Mouse (Mus musculus) cortical plate, adult 2 months (tissue): ENCODE measurements around the gene Acat3. TPM values are rescaled to one million over a fixed set of nuclear protein-coding genes. Genes with fewer than 3 reads are reported as not detected.
"Not testable (repeated sequence)": the region's sequence is repeated elsewhere in the genome, so short reads cannot be mapped to it uniquely, and the experiment has no call there.

Experiments used
- H3K27ac ChIP-seq: fragments of 200-500 bp; 2 replicates; pipeline ENCODE4 v1.5.1; 2012; ENCODE audit warnings: low read length, control low read depth, inconsistent platforms; ENCODE audit not compliant: insufficient read depth
- H3K4me1 ChIP-seq: fragments of 200-500 bp; 2 replicates; pipeline ENCODE4 v1.6.1; 2011; ENCODE audit warnings: low read length; ENCODE audit not compliant: control insufficient read depth, insufficient read depth
- H3K4me3 ChIP-seq: fragments of 200-500 bp; 2 replicates; pipeline ENCODE4 v1.5.1; 2011; ENCODE audit warnings: mild to moderate bottlenecking, low read length, control low read depth; ENCODE audit not compliant: insufficient read depth
- CTCF ChIP-seq: fragments of 200-500 bp; IDR thresholded peaks from 2 replicates; pipeline ENCODE4 v1.5.1; 2011; ENCODE audit warnings: mild to moderate bottlenecking, control low read depth, low read length; ENCODE audit not compliant: insufficient read depth; ENCODE audit errors: extremely low read depth
- POLR2A ChIP-seq: fragments of 200-500 bp; IDR thresholded peaks from 2 replicates; pipeline ENCODE4 v1.6.1; 2011; ENCODE audit warnings: mild to moderate bottlenecking, low read length, control low read depth; ENCODE audit not compliant: insufficient read depth; ENCODE audit errors: extremely low read depth
- polyA plus RNA-seq: library from polyadenylated mRNA; depleted of rRNA; stranded (reverse); fragments of >200 nt; gene quantifications from 2 replicates; pipeline ENCODE4 v1.2.3, GENCODE M21; 2012; rRNA removed

Gene Acat3
- 6.6 and 8.0 TPM in 2 replicates for polyA plus RNA-seq

DNA sequence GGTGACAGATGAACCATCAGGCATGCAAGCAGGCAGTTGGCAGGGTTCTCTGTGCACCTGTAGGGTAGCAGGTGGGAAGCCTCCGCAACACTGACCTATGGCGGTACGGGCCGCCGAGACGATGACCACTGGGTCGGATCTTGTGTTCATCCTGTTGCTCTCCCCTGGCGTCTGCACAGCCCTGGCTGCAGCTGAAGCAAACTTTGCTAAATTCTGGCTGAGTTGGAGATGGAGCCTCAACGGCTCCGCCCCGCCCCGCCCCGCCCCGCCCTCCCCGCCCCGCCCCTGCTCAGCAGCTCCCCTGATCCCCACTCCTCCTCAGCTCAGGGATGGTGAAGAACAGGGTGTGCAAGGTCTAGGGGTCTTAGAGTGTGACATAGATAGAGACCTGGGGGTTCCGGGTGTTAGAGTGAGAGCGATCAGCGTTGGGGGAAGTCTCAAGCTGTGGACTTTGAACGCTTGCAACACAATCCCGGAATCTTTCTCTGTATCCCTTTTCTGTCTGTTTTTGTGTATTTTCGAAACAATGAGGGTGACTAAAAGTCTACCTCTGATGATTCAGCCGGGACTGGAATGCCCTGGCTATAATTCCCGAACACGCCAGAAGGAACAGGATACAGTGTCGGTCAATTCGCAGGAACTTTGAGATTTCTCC lies at the start of gene Acat3:
Gene Acat3, minus strand, starts transcription at position 450 of the 655 bp plus-strand sequence.
- no peak within 1 kb of the TSS for H3K27ac ChIP-seq
- 0 out of 2 replicates have a peak, but pooled peaks cover 1% of the 10 kb centered on the region for H3K4me1 ChIP-seq
- TF ChIP-seq POLR2A, result no peak
- TF ChIP-seq CTCF, result no peak
- H3K4me3 ChIP-seq, result peak within 1 kb of the TSS; percentile 37

DNA sequence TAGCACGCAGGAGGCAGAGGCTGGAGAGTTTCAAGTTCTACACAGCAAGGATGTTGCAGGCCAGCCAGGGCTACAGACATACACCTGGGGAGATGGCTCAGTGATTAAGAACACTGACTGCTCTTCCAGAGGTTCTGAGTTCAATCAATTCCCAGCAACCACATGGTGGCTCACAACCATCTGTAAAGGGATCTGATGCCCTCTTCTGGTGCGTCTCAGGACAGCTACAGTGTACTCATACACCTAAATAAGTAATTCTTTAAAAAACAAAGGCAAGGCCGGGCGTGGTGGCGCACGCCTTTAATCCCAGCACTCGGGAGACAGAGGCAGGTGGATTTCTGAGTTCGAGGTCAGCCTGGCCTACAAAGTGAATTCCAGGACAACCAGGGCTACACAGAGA lies 47.7 kb upstream of the Acat3 start:
- H3K4me3 ChIP-seq, result not testable (repeated sequence)

DNA sequence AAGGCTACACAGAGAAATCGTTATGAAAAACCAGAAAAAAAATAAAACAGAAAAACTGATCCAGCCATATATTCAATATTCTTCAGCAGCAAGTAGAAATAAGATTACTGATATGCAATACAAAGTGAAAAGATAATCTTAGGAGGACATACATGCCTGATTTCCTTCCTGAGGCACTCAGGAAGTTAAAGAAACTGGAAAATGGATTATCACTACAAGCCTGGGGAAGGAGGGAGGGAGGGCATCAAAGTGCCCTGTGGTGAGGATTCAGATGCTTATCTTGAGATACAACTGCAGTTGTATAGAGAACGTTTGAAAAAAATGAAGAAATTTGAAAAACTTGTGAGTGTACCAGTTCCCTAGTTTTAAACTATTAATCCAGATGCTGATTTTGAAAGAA lies 43.6 kb upstream of the Acat3 start:
- H3K4me3 ChIP-seq, result no peak overlapping the region
- TF ChIP-seq POLR2A (no peak), CTCF (no peak)
- no peak overlapping the region for H3K27ac ChIP-seq
- H3K4me1 ChIP-seq, result no peaks in the 10 kb centered on the region

More for the DNA sequence above, 47.7 kb upstream of the Acat3 start:
- H3K27ac ChIP-seq, H3K4me1 ChIP-seq: not testable (repeated sequence)

DNA sequence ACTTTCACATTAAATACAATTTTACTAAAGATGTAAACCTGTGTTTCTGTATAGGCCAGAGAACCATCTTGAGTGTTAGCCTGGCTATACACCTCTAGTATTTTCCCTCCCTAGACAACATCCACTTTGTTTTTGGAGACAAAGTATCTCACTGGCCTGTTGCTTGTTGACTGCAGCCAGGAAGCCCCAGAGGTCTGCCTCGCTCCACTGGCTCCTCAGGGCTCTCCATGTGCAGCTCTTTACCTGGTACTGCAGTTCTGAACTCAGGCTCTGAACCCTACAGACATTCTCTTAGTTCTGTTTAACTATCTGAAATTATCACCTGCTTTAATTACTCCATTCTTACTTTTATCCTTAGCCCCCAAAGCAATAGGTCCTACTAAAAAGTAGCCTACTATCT lies 38.1 kb upstream of the Acat3 start:
- Histone ChIP-seq H3K4me3 (no peak overlapping the region), H3K4me1 (no peaks in the 10 kb centered on the region), H3K27ac (no peak overlapping the region)
- TF ChIP-seq CTCF, result no peak
- TF ChIP-seq POLR2A, result no peak

DNA sequence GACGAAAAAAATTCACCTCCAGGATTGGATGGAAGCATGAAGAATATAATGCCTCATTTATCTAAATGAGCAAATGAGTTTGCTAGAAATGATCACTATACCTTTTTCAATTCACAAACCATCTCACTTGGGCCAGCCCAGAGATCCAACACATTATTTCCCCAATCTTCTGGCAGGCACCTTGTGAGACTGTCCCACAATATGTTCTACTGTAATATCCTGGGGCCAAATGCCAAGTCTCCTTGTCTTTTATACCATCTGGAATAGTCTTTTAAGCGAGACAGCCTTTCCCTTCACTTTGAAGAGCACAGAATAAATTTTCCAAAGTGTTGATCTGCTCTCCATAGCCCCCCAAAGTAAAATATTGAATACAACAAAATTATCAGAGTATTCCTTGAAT lies 33.5 kb upstream of the Acat3 start:
- Histone ChIP-seq H3K27ac (no peak overlapping the region), H3K4me1 (no peaks in the 10 kb centered on the region; the same call in 1 of the 2 replicates), H3K4me3 (no peak overlapping the region)
- TF ChIP-seq POLR2A (no peak), CTCF (no peak)

DNA sequence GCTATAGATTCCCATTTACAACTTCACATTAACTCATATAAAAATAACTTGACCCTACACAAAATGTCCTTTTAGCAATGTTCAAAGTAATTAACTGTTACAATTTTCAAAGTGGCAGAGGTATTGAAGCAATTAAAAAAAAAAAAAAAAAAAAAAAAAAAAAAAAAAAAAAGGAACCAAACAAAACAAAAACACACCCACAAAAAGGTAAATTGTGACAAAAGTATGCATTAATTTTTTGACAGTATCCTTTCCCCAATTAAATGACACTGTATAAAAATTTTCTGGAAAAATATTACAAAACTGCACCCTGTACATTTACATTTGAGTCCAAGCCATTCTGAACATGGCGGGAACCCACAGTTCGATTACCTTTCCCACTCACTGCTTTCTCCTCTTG lies 26.8 kb upstream of the Acat3 start:
- TF ChIP-seq POLR2A, result no peak
- no peak for TF ChIP-seq CTCF
- H3K4me3 ChIP-seq, result no peak overlapping the region
- no peaks in the 10 kb centered on the region; the same call in 1 of the 2 replicates for H3K4me1 ChIP-seq
- no peak overlapping the region for H3K27ac ChIP-seq

DNA sequence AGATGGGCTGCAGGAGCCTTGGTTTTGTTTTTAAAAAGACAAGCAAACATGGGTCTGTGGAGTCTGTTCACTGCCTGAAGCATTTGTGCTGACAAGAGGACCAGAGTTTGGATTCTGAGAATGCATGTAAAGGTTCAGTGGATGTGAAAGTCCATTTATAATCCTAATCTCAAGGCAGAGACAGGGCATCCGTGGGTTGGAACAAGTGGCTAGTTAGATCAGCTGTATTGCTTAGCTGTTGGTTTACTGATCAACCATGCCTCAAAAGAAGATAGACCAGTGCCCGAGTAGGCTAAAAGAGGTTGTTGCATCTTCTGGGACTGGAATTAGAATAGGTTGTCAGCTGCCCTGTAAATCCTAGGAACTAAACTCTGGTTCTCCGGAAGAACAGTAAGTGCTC lies 23.1 kb upstream of the Acat3 start:
- no peak for TF ChIP-seq POLR2A
- TF ChIP-seq CTCF, result no peak
- Histone ChIP-seq H3K4me3 (no peak overlapping the region), H3K27ac (no peak overlapping the region), H3K4me1 (no peaks in the 10 kb centered on the region; the same call in 1 of the 2 replicates)

DNA sequence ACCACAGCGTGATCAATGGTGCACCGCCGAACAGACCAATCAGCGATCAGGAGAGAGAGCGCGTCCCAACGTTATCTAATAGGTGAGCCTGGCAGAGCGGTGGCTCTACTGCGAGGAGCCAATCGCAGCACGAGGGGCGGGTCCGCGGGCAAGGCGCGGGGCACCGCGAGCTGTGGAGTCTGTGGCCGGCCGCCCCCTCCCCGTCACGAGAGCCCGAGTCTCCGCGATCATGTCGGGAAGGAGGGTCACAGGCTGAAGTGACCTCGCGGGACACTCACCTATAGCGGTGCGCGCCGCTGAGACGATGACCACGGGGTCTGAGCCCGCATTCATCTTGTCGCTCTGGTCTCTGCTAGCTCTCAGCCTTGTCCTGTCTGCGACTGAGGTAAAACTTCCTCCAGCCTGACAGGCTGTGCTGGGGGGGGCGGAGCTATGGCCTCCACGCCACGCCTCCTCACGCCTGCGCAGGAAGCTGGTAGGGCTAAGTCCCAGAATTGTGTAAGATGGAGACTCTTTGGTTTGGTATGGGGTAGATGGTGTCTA lies 20.0 kb upstream of the Acat3 start, which contains the start of gene Acat2:
Gene Acat2, minus strand, starts transcription at position 417 of the 543 bp plus-strand sequence.
- Histone ChIP-seq H3K27ac (peak within 1 kb of the TSS; percentile 44), H3K4me1 (no peaks in the 10 kb centered on the region), H3K4me3 (peak within 1 kb of the TSS; percentile 62)
- peak; percentile 98 for TF ChIP-seq POLR2A
- TF ChIP-seq CTCF, result no peak

DNA sequence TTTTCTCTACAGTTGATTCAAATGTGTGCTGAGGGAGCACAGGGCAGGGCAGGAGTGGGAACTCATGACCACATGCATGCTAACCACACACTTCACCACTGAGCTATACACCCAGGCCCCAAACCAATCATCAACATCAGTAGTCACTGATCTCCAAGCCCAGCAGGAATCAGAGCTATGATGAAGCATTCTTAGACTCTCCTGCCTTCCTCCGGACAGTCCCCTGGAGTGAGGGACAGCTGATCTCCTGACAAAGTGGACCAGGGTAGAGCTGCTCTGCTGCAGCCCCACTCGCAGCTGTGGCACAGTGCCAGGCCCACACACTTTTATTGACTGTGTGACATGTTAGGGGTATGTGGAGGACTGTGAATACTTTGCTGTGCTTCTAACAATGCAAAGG lies 19.0 kb upstream of the Acat3 start:
- H3K4me3 ChIP-seq, H3K4me1 ChIP-seq, H3K27ac ChIP-seq: not testable (repeated sequence)

DNA sequence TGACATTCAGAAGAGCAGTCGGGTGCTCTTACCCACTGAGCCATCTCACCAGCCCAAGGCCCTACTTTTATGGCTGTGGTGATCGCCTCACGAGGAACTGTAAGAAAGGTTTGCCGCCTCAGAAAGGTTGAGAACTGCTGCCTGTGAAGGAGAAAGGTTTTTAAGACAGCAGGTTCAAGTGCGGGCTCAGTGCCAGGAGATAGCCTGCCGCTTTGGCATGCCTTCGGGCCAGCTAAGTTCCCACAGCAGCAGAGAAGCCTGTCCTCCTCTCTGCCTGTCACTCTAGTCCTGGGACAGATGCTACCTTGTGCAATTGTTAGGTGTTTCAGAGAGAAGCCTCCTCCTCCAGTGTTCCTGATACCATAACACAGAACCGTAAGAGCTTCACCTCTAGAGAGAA lies 16.3 kb upstream of the Acat3 start:
- no peak overlapping the region for H3K27ac ChIP-seq
- no peak overlapping the region for H3K4me3 ChIP-seq
- TF ChIP-seq CTCF (no peak), POLR2A (no peak)
- H3K4me1 ChIP-seq, result peaks cover 2% of the 10 kb centered on the region; the same call in 1 of the 2 replicates
